8 mouse cellular contexts compared by ENCODE assay signal in genomic region chr5:52116404-52116803, GRCm38 (mm10).
A peak's percentile ranks its signal among the peaks of the same experiment; 100 is the strongest.
DNase-seq lines count a peak whose midpoint lies in the region; ATAC-seq lines count a peak whose summit lies in the region.

No protein-coding gene starts in this region.

- H3K4me2 ChIP-seq in lung, embryonic 16.5 days (ENCODE audit: low read depth, low read length): peak overlapping the region; percentile 100
- peak overlapping the region; percentile 79 for H3K4me2 ChIP-seq in liver, embryonic 16.5 days (ENCODE audit: low read depth, low read length)

- H3K9ac ChIP-seq in lung, embryonic 16.5 days (ENCODE audit: low read length): no peak overlapping the region
- no peak overlapping the region for H3K9ac ChIP-seq in liver, embryonic 16.5 days (ENCODE audit: low read depth, low read length)

- H3K36me3 ChIP-seq in lung, embryonic 16.5 days (ENCODE audit: control insufficient read depth, insufficient read depth, low read length): no peaks in the 10 kb centered on the region
- no peaks in the 10 kb centered on the region for H3K36me3 ChIP-seq in liver, embryonic 16.5 days (ENCODE audit: control insufficient read depth, insufficient read depth)

- 3% methylated on average over 17 of the region's 17 CpGs for WGBS in lung, embryonic 16.5 days
- 5% methylated on average over 17 of the region's 17 CpGs for WGBS in liver, embryonic 16.5 days (ENCODE audit: insufficient replicate concordance)

- H3K27ac ChIP-seq in lung, embryonic 16.5 days (ENCODE audit: low read length): no peak overlapping the region
- no peak overlapping the region for H3K27ac ChIP-seq in liver, embryonic 16.5 days (ENCODE audit: low read length)

- peak; percentile 48 to 67 for DNase-seq in cerebellum, adult 18-20 months
- DNase-seq in cerebellum, adult 9-11 months: no peak
- no peak for DNase-seq in lung, postnatal 14 days
- peak; percentile 17 for DNase-seq in heart, postnatal 4 days
- DNase-seq in urinary bladder, adult 2 months (ENCODE audit: low spot score): no peak
- no peak for DNase-seq in spleen, postnatal 14 days (ENCODE audit: low spot score in 2 of 2)

- no peak for ATAC-seq in lung, embryonic 16.5 days (ENCODE audit: low read depth)
- no peak for ATAC-seq in liver, embryonic 16.5 days (ENCODE audit: low read depth)

- H3K9me3 ChIP-seq in lung, embryonic 16.5 days (ENCODE audit: control insufficient read depth, low read length): no peaks in the 10 kb centered on the region
- no peaks in the 10 kb centered on the region for H3K9me3 ChIP-seq in liver, embryonic 16.5 days (replicated peaks; ENCODE audit: control insufficient read depth, low read length)

- H3K4me3 ChIP-seq in lung, embryonic 16.5 days (ENCODE audit: low read length): peak overlapping the region; percentile 78
- peak overlapping the region; percentile 65; the same call in 1 of the 2 replicates for H3K4me3 ChIP-seq in liver, embryonic 16.5 days (ENCODE audit: low read depth, low read length)

- H3K4me1 ChIP-seq in lung, embryonic 16.5 days (replicated peaks; ENCODE audit: control insufficient read depth, insufficient read depth, low read length): peaks cover 30% of the 10 kb centered on the region
- no peaks in the 10 kb centered on the region; the same call in none of the 2 replicates for H3K4me1 ChIP-seq in liver, embryonic 16.5 days (ENCODE audit: control insufficient read depth, low read depth, low read length)

- H3K27me3 ChIP-seq in lung, embryonic 16.5 days (ENCODE audit: control insufficient read depth, insufficient read depth, low read depth, low read length): peaks cover 46% of the 10 kb centered on the region
- H3K27me3 ChIP-seq in liver, embryonic 16.5 days (ENCODE audit: control insufficient read depth, insufficient read depth, low read depth, low read length): peaks cover 56% of the 10 kb centered on the region

Comparison
In these comparisons a context has a peak if more than half of its experiments do, and no peak if none do; other contexts are left out.
1. DNase-seq: peak in cerebellum, adult 18-20 months (2 of 2) and heart, postnatal 4 days (single experiment); none in cerebellum, adult 9-11 months (single experiment), lung, postnatal 14 days (single experiment), urinary bladder, adult 2 months (single experiment) and spleen, postnatal 14 days (0 of 2).